In genomic region chr19:22803396-22803795, GRCm38 (mm10) we compare ENCODE assay signal across 27 mouse cellular contexts.
DNase-seq lines count a peak whose midpoint lies in the region; ATAC-seq lines count a peak whose summit lies in the region.
"Had no signal": no experiment of that assay in that cellular context is flagged by ENCODE, and none has a peak within 500 bp of the region (broad histone marks: within the 10 kb centered on the region; RNA-seq: fewer than 3 reads in every experiment).

No protein-coding gene starts in this region.

- no peak overlapping the region for H3K4me2 ChIP-seq in kidney, embryonic 15.5 days
- H3K4me2 ChIP-seq: embryonic facial prominence, embryonic 13.5 days; forebrain, embryonic 12.5 days; forebrain, embryonic 15.5 days; heart, embryonic 12.5 days; heart, embryonic 15.5 days; hindbrain, embryonic 13.5 days; intestine, embryonic 15.5 days had no signal

- no peaks in the 10 kb centered on the region for H3K4me1 ChIP-seq in kidney, embryonic 15.5 days
- H3K4me1 ChIP-seq: embryonic facial prominence, embryonic 10.5 days; embryonic facial prominence, embryonic 13.5 days; forebrain, embryonic 12.5 days; heart, embryonic 12.5 days; heart, embryonic 15.5 days; hindbrain, embryonic 10.5 days; hindbrain, embryonic 13.5 days; intestine, embryonic 15.5 days had no signal

- DNase-seq in cerebellum, adult 11-12 months: peak; percentile 44
- DNase-seq in cerebellum, adult 8-10 months: no peak
- DNase-seq in brain, adult 2 months (ENCODE audit: low read depth, low spot score): peak; percentile 59
- DNase-seq in cerebellum, adult 9-11 months: peak; percentile 53
- DNase-seq in kidney, postnatal 25 days: no peak
- no peak for DNase-seq in layer of hippocampus, postnatal 36 days
- DNase-seq: adrenal gland, adult 2 months; adrenal gland, postnatal 14 days; B cell, adult 2 months; embryo, embryonic 11 days; gastrocnemius, postnatal 25 days; heart, adult 18-20 months; heart, postnatal 10 days; heart, postnatal 36 days; kidney, adult 11 months had no signal

- H3K9ac ChIP-seq in kidney, embryonic 15.5 days: no peak overlapping the region
- H3K9ac ChIP-seq: embryonic facial prominence, embryonic 13.5 days; forebrain, embryonic 12.5 days; forebrain, embryonic 15.5 days; heart, embryonic 12.5 days; heart, embryonic 15.5 days; hindbrain, embryonic 13.5 days; intestine, embryonic 15.5 days had no signal

- H3K27ac ChIP-seq in kidney, embryonic 15.5 days: no peak overlapping the region
- H3K27ac ChIP-seq: embryonic facial prominence, embryonic 10.5 days; embryonic facial prominence, embryonic 13.5 days; forebrain, embryonic 12.5 days; forebrain, embryonic 15.5 days; heart, embryonic 15.5 days; hindbrain, embryonic 10.5 days; hindbrain, embryonic 13.5 days; intestine, embryonic 15.5 days had no signal

- no peak for ATAC-seq in kidney, embryonic 15.5 days (replicated peaks; ENCODE audit: low FRiP score)
- ATAC-seq: forebrain, embryonic 15.5 days; hindbrain, embryonic 16.5 days; intestine, embryonic 15.5 days had no signal

- no peaks in the 10 kb centered on the region for H3K36me3 ChIP-seq in kidney, embryonic 15.5 days
- H3K36me3 ChIP-seq: embryonic facial prominence, embryonic 10.5 days; embryonic facial prominence, embryonic 13.5 days; forebrain, embryonic 12.5 days; forebrain, embryonic 15.5 days; heart, embryonic 12.5 days; heart, embryonic 15.5 days; hindbrain, embryonic 10.5 days; hindbrain, embryonic 13.5 days; intestine, embryonic 15.5 days had no signal

- no peak overlapping the region for H3K4me3 ChIP-seq in kidney, embryonic 15.5 days (replicated peaks)
- H3K4me3 ChIP-seq: embryonic facial prominence, embryonic 10.5 days; embryonic facial prominence, embryonic 13.5 days; erythroblast, embryonic 14.5 days; forebrain, embryonic 12.5 days; forebrain, embryonic 15.5 days; heart, embryonic 12.5 days; heart, embryonic 15.5 days; hindbrain, embryonic 10.5 days; hindbrain, embryonic 13.5 days; intestine, embryonic 15.5 days had no signal

- H3K9me3 ChIP-seq in kidney, embryonic 15.5 days (replicated peaks): no peaks in the 10 kb centered on the region
- H3K9me3 ChIP-seq: embryonic facial prominence, embryonic 10.5 days; embryonic facial prominence, embryonic 13.5 days; forebrain, embryonic 12.5 days; forebrain, embryonic 15.5 days; heart, embryonic 12.5 days; heart, embryonic 15.5 days; hindbrain, embryonic 10.5 days; hindbrain, embryonic 13.5 days; intestine, embryonic 15.5 days had no signal

- no peaks in the 10 kb centered on the region for H3K27me3 ChIP-seq in kidney, embryonic 15.5 days
- H3K27me3 ChIP-seq: embryonic facial prominence, embryonic 13.5 days; forebrain, embryonic 12.5 days; forebrain, embryonic 15.5 days; heart, embryonic 12.5 days; heart, embryonic 15.5 days; hindbrain, embryonic 13.5 days; intestine, embryonic 15.5 days had no signal

Comparison
In these comparisons a context has a peak if more than half of its experiments do, and no peak if none do; other contexts are left out.
1. DNase-seq: peak in cerebellum, adult 11-12 months (single experiment), brain, adult 2 months (single experiment) and cerebellum, adult 9-11 months (single experiment); none in cerebellum, adult 8-10 months (single experiment), kidney, postnatal 25 days (0 of 2) and layer of hippocampus, postnatal 36 days (0 of 2).